Mouse (Mus musculus) intestine, embryonic 16.5 days (tissue): ENCODE data around the gene Plekha6. TPM values are rescaled to one million over a fixed set of nuclear protein-coding genes. Genes with fewer than 3 reads are reported as not detected.

ENCODE experiments used
- ATAC-seq: fragments of 200-750 bp; cut with Nextera tagmentation; 2 replicates; pipeline ENCODE4 v1.8.0; 2017; ENCODE audit warnings: moderate TSS enrichment, moderate library complexity
- H3K27ac ChIP-seq: fragments of 300-500 bp; sonication (generic); 2 replicates; pipeline ENCODE4 v1.5.1; 2014; ENCODE audit warnings: mild to moderate bottlenecking, low read length
- H3K27me3 ChIP-seq: fragments of 300-500 bp; sonication (generic); replicated peaks from 2 replicates; pipeline ENCODE4 v1.6.1; 2014; ENCODE audit warnings: low read length, control low read depth, mixed read lengths; ENCODE audit not compliant: control insufficient read depth, insufficient read depth
- H3K36me3 ChIP-seq: fragments of 300-500 bp; sonication (generic); 2 replicates; pipeline ENCODE4 v1.6.1; 2014; ENCODE audit warnings: low read length, control low read depth; ENCODE audit not compliant: control insufficient read depth, insufficient read depth
- H3K4me1 ChIP-seq: fragments of 300-500 bp; sonication (generic); 2 replicates; pipeline ENCODE4 v1.6.1; 2014; ENCODE audit warnings: low read length, control low read depth, mixed read lengths; ENCODE audit not compliant: control insufficient read depth, insufficient read depth
- H3K4me2 ChIP-seq: fragments of 300-500 bp; sonication (generic); 2 replicates; pipeline ENCODE4 v1.6.1; 2014; ENCODE audit warnings: low read depth, low read length, control low read depth
- H3K4me3 ChIP-seq: fragments of 300-500 bp; sonication (generic); 2 replicates; pipeline ENCODE4 v1.5.1; 2014; ENCODE audit warnings: mild to moderate bottlenecking, low read length
- H3K9ac ChIP-seq: fragments of 300-500 bp; sonication (generic); 2 replicates; pipeline ENCODE4 v1.6.1; 2014; ENCODE audit warnings: low read depth, low read length
- H3K9me3 ChIP-seq: fragments of 300-500 bp; sonication (generic); 2 replicates; pipeline ENCODE4 v1.6.1; 2016; ENCODE audit warnings: low read length, control low read depth; ENCODE audit not compliant: control insufficient read depth
- WGBS: fragments of 180-500 bp; shearing (Covaris S2); extraction: QIAGEN DNeasy Blood & Tissue Kit; methylation state at CpG from one replicate; pipeline ENCODE4 v1.1.7; 2014; 5-methylcytosine and 5-hydroxymethylcytosine counted together
- polyA plus RNA-seq: library from polyadenylated mRNA; unstranded; fragments of >200 nt; fragmentation: Nextera tagmentation; extraction: Ambion mirVana; gene quantifications from 2 replicates; pipeline ENCODE4 v1.2.1, GENCODE M21; 2015

Gene Plekha6
- polyA plus RNA-seq, 1 experiment from 2014 or later, result 11.0 TPM

DNA sequence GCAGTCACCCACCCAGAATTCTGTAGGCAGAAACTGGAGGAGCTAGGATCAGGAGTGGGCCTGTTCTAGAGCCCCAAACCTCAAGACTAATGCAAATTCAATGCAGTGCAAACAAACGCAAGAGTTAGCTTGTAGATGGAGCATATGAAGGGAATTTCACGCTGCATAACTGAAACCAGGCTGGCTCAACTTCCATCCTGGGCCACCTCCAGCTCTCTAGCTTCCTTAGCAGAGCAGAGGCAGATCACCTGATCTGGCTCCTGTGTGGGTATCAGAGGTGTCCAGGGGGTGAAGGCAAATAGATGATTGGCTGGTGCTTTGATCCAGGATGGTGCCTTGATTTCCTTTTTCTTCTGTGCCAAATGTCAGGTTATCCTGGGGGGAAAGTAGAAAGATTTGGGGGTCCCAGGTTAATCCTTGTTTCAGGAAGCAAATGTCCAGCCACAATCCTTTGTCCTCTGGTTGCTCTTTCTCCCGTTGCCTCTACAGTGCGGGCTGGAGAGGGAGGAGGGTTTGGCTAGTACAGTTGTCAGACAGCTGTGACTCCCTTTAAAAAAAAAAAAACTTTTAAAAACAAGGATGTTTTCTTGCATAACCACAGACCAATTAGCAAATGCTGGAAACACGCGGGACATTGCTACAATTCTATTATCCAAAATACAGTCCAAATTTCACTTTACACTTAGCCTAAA, 75.3 kb downstream of the Plekha6 start:
- Histone ChIP-seq H3K27me3 (no peaks in the 10 kb centered on the region), H3K9me3 (no peaks in the 10 kb centered on the region), H3K4me1 (peaks cover 42% of the 10 kb centered on the region), H3K36me3 (no peaks in the 10 kb centered on the region; the same call in 1 of the 2 replicates), H3K9ac (no peak overlapping the region), H3K27ac (peak overlapping the region; percentile 55; the same call in 1 of the 2 replicates), H3K4me3 (no peak overlapping the region), H3K4me2 (no peak overlapping the region)
- ATAC-seq, result no peak
- WGBS, result 66% methylated on average over 6 of the region's 6 CpGs

DNA sequence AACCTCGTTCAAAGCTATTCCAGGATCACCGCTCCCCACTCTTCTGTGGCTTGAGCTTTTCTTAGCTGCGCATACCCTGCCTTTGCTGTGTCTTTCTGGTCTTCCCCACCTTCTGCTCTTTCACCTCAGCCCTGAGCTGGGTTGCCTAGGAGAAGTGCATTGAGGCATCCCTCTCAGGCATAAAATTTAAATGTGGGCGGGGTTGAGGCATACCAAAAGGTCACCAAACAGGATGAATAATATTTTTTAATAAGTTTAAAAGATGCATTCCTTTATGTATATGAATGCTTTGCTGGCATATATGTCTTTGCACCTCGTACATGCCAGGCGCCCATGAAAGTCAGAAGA, 75.8 kb downstream of the Plekha6 start:
- Histone ChIP-seq H3K4me3 (no peak overlapping the region), H3K9me3 (no peaks in the 10 kb centered on the region), H3K36me3 (no peaks in the 10 kb centered on the region; the same call in 1 of the 2 replicates), H3K4me2 (no peak overlapping the region), H3K9ac (no peak overlapping the region), H3K4me1 (peaks cover 45% of the 10 kb centered on the region), H3K27me3 (no peaks in the 10 kb centered on the region), H3K27ac (peak overlapping the region; percentile 14; the same call in 1 of the 2 replicates)
- 78% methylated on average over 6 of the region's 6 CpGs for WGBS
- no peak for ATAC-seq

DNA sequence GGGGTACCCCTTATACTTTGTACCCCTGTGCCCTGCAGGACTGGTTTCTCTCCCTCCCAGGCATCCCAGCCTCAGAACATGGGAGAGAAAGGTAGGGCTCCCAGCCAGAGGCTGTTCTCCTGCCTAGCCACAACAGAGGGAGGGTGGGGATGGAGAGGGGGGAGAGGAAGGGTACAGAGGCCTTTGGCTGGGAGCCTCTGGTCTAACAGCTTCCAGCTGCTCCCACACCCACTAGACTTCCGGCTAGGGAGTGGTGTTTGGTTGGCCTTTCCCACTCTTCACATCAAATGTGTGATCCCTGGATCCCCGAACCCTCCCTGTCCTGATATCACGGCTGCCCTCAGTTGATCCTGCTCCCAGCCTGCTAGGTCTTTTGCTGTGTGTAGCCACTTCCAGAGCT, 76.9 kb downstream of the Plekha6 start:
- Histone ChIP-seq H3K27ac (peak overlapping the region; percentile 35), H3K4me2 (peak overlapping the region; percentile 16)
- ATAC-seq, result peak; percentile 32

DNA sequence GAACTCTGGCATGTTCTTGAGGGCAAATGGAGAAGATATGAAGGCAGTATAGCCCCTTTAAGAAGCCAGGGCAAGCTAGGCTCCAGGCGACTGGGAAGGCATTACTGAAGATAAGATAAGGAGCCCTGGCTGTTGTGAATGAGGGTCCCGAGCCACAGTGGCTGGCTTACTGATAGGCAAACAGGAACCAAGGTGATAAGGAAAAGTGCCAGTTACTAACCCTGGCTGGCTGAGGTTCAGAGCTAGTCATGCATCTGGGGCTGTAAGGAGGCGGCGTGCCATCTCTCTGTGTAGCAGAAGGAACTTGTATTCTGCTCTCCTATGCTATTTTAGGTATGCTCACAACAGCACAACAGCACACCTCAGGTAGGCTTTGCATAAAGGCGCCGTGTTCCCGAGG, 80.7 kb downstream of the Plekha6 start:
- H3K9ac ChIP-seq, result no peak overlapping the region
- H3K36me3 ChIP-seq, result no peaks in the 10 kb centered on the region
- peak; percentile 49 for ATAC-seq
- H3K4me1 ChIP-seq, result peaks cover 50% of the 10 kb centered on the region
- no peaks in the 10 kb centered on the region for H3K9me3 ChIP-seq
- peak overlapping the region; percentile 55 for H3K27ac ChIP-seq
- no peak overlapping the region for H3K4me3 ChIP-seq
- no peaks in the 10 kb centered on the region for H3K27me3 ChIP-seq
- 51% methylated on average over 7 of the region's 7 CpGs for WGBS
- H3K4me2 ChIP-seq, result 0 out of 2 replicates have a peak overlapping the region, but pooled peaks have one; percentile 22

More for the DNA sequence above, 76.9 kb downstream of the Plekha6 start:
- no peak overlapping the region for H3K4me3 ChIP-seq
- H3K9ac ChIP-seq, result no peak overlapping the region
- WGBS, result 23% methylated on average over 3 of the region's 3 CpGs
- no peaks in the 10 kb centered on the region for H3K9me3 ChIP-seq
- H3K36me3 ChIP-seq, result no peaks in the 10 kb centered on the region; the same call in 1 of the 2 replicates
- no peaks in the 10 kb centered on the region for H3K27me3 ChIP-seq
- H3K4me1 ChIP-seq, result peaks cover 56% of the 10 kb centered on the region

DNA sequence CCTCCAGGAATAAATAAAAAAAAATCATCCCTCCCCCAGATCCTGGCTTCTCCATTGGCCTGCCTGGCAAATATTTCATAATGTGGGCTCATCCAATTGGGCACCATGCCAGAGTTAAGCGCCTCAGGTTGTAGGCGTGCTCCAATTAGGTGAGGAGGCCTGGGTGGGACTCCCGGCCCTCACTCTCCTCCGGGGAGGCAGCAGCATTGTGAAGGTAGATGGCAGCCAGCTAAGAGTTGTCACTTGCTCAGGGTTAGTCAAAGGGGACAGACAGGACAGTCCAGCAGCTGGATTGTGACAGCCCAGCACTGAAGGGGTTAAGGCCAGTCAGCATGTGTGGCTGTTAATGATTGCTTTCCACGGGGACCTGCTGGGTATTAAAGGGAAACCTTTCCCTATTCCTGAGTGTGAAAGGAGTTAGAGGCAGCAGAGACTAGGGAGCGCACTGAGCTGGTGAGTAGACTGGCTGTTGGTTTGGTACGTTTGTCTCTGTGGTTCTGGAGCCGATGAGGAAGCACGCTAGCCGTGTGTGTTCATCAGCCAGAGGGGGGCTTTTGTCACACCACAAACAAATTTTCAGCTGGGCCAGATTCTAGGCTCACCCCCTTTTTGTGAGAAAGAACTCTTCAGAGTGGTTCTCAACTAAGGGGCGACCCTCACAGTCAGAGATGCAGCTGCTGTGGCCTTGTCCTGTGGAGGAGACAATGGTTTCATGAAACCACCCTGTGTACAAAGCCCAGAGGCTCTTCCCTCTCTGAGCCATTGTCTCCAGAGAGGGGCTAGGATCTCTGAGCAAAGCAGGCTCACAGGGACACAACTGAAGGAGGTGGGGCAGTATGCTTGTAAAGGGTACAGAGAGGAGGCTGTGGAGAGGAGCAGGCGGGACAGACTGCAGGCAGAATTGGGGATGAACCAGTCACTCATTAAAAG, 81.9 kb downstream of the Plekha6 start:
- no peaks in the 10 kb centered on the region for H3K9me3 ChIP-seq
- H3K9ac ChIP-seq, result peak overlapping the region; percentile 63
- H3K4me2 ChIP-seq, result peak overlapping the region; percentile 42
- no peaks in the 10 kb centered on the region for H3K27me3 ChIP-seq
- peaks cover 52% of the 10 kb centered on the region for H3K4me1 ChIP-seq
- WGBS, result 23% methylated on average over 12 of the region's 12 CpGs
- peak; percentile 84 for ATAC-seq
- H3K4me3 ChIP-seq, result peak overlapping the region; percentile 38
- no peaks in the 10 kb centered on the region for H3K36me3 ChIP-seq
- peak overlapping the region; percentile 71 for H3K27ac ChIP-seq

DNA sequence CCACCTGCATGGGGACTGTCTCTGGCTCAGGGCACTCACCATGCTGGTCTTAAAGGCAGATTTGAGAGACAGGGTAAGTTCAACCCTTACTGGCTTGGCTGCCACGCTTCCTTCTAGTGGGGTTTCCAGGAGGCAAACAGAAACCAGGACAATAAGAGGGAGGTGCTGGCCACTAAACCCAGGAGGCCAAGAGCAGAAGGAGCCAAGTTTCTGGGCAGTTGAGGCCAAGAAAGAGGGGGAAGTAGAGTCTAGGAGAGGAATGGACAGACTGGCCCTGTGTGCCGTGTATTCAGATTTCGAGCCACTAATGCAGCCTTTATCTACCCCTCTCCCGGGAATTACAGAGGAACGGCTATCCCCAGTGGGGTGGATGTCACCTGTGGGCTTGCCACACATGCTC, 83.2 kb downstream of the Plekha6 start:
- WGBS, result 66% methylated on average over 5 of the region's 5 CpGs
- Histone ChIP-seq H3K9me3 (no peaks in the 10 kb centered on the region), H3K27me3 (no peaks in the 10 kb centered on the region), H3K4me3 (no peak overlapping the region), H3K36me3 (no peaks in the 10 kb centered on the region), H3K27ac (no peak overlapping the region), H3K4me1 (peaks cover 58% of the 10 kb centered on the region), H3K4me2 (no peak overlapping the region), H3K9ac (no peak overlapping the region)
- no peak for ATAC-seq

DNA sequence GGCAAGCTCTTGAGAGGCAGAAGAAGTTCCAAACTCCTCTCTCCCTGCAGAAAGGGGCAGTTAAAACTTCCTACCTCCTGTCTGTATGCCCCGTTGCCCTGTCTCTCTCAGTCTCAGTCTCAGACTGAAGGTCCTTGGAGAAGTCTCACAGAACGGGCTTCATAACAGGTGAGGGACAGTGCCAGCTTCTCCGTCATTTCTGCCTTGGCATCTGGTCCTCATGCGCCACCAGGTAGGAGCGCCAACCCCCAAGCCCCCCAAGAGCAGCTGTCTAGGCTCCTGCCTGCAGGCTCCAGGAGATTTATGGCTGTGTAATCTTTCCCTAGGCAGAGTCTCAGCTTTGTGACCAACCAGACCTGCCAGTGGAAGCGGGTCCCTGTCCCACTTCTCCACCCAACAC, 86.8 kb downstream of the Plekha6 start:
- H3K27me3 ChIP-seq, result no peaks in the 10 kb centered on the region
- WGBS, result 61% methylated on average over 6 of the region's 6 CpGs
- no peak overlapping the region for H3K4me2 ChIP-seq
- no peaks in the 10 kb centered on the region for H3K36me3 ChIP-seq
- H3K9me3 ChIP-seq, result no peaks in the 10 kb centered on the region
- peak overlapping the region; percentile 90 for H3K27ac ChIP-seq
- 0 out of 2 replicates have a peak overlapping the region, but pooled peaks have one; percentile 9 for H3K9ac ChIP-seq
- peaks cover 73% of the 10 kb centered on the region for H3K4me1 ChIP-seq
- no peak overlapping the region for H3K4me3 ChIP-seq
- no peak for ATAC-seq

DNA sequence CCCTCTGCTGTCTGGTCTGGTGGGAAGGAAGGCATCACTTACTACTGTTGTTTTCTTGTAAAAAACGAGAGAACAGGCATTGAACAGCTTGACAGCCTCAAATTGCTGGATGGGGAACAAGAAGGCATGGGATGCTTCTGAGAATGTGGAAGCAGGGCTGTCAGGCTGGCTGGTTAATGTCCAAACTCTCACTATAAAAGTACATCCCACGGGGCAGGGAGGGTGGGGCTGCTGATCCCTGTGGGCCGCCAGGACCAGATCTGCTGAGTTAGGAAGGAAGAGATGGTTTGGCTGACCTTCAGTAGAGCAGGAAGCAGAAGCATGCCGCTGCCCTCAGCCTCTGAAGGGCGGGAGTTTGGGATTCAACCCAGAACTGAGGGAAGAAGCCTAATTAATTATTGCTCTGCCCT, 87.6 kb downstream of the Plekha6 start:
- Histone ChIP-seq H3K27me3 (no peaks in the 10 kb centered on the region), H3K9ac (no peak overlapping the region), H3K27ac (peak overlapping the region; percentile 90), H3K4me1 (peaks cover 73% of the 10 kb centered on the region), H3K4me2 (no peak overlapping the region), H3K4me3 (no peak overlapping the region), H3K9me3 (no peaks in the 10 kb centered on the region), H3K36me3 (no peaks in the 10 kb centered on the region)
- ATAC-seq, result peak; percentile 57
- WGBS, result 9% methylated on average over 5 of the region's 5 CpGs

DNA sequence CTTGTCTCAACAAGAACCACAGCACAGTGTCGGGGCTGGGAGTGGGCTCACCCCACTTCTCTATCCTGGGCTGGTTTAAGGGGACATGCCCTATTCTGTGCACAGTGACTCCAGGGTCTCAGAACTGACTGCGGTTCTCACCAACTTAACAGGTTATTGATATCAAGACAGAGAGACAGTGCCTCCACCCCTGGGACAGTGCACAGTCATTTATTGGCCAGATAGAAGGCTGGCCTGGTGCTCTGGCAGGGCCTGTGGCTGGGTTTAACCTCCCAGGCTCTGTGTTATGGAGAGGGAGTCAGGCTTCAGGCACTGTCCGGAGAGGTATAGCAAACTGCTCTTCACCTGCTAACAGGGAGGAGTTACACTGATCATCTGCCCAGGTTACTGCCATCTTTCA, 88.2 kb downstream of the Plekha6 start:
- ATAC-seq, result no peak
- 57% methylated on average over 3 of the region's 3 CpGs for WGBS
- H3K27ac ChIP-seq, result peak overlapping the region; percentile 83
- H3K4me3 ChIP-seq, result no peak overlapping the region
- no peaks in the 10 kb centered on the region for H3K9me3 ChIP-seq
- H3K36me3 ChIP-seq, result no peaks in the 10 kb centered on the region
- no peaks in the 10 kb centered on the region for H3K27me3 ChIP-seq
- no peak overlapping the region for H3K4me2 ChIP-seq
- H3K9ac ChIP-seq, result no peak overlapping the region
- H3K4me1 ChIP-seq, result peaks cover 70% of the 10 kb centered on the region
